8 mouse cellular contexts compared by ENCODE assay signal in genomic region chr3:100998904-100999340, GRCm38 (mm10). TPM values are rescaled to one million over a fixed set of nuclear protein-coding genes. Genes with fewer than 3 reads are reported as not detected.
DNase-seq lines count a peak whose midpoint lies in the region.

No protein-coding gene starts in this region.

- intact Hi-C loops in heart, postnatal 25 days (cut with DNase I) = loop anchor here (2.0 to 5.0 kb wide), 2 partner anchors 24 to 73 kb away; no protein-coding TSS in a partner anchor
- intact Hi-C loops in left cerebral cortex, postnatal 14 days (cut with DNase I) = no loop called here

- peak; percentile 75 to 86 for DNase-seq in heart, adult 18-20 months
- DNase-seq in heart, postnatal 25 days (ENCODE audit: low spot score) = no peak
- peak; percentile 78 to 84 for DNase-seq in cerebellum, postnatal 14 days
- peak; percentile 56 to 70 for DNase-seq in frontal cortex, postnatal 36 days (ENCODE audit: low spot score in 2 of 2)
- peak; percentile 95 for DNase-seq in induced T-regulatory cell, adult 2 months (ENCODE audit: low read depth)
- peak; percentile 70 to 77 for DNase-seq in left cerebral cortex, postnatal 14 days (ENCODE audit: low spot score in 2 of 2)
- DNase-seq in mesoderm, embryonic 11.5 days (ENCODE audit: low read depth, low spot score) = peak; percentile 79
- DNase-seq in spleen, adult 12 weeks (ENCODE audit: low spot score) = peak; percentile 51

RNA-seq across cellular contexts. Expression of gene Ttf2, which starts 29.5 kb away (rescaled TPM):
- total RNA-seq in heart, adult 18-20 months (2021) = 1 to 10 TPM; 2.1 to 2.3 TPM
- 1 to 10 TPM; 2.1 to 2.5 TPM for total RNA-seq in heart, postnatal 25 days (2021)
- 1 to 10 TPM; 1.4 to 1.7 TPM for total RNA-seq in left cerebral cortex, postnatal 14 days (2021)

RNA-seq across cellular contexts. Expression of gene Cd101, which starts 30.4 kb away (rescaled TPM):
- under 1 TPM; 0.10 to 0.15 TPM for total RNA-seq in heart, adult 18-20 months (2021)
- total RNA-seq in heart, postnatal 25 days (2021) = under 1 TPM; 0.23 to 0.25 TPM
- total RNA-seq in left cerebral cortex, postnatal 14 days (2021) = under 1 TPM; 0.34 to 0.40 TPM
